Mouse (Mus musculus) midbrain, embryonic 14.5 days (tissue): ENCODE data around the gene Ano9. TPM values are rescaled to one million over a fixed set of nuclear protein-coding genes. Genes with fewer than 3 reads are reported as not detected.

Source experiments
- ATAC-seq: fragments of 200-750 bp; cut with Nextera tagmentation; 2 replicates; pipeline ENCODE4 v1.8.0; 2017; ENCODE audit warnings: moderate number of reproducible peaks, moderate library complexity; ENCODE audit not compliant: low FRiP score, low TSS enrichment
- DNase-seq: peaks from one replicate; pipeline ENCODE4 v3.0.0-alpha.2; 2015
- H3K27ac ChIP-seq: fragments of 300-500 bp; sonication (generic); replicated peaks from 2 replicates; pipeline ENCODE4 v1.5.1; 2014; ENCODE audit warnings: mild to moderate bottlenecking, low read depth, low read length, moderate library complexity
- H3K27me3 ChIP-seq: fragments of 300-500 bp; sonication (generic); 2 replicates; pipeline ENCODE4 v1.6.1; 2014; ENCODE audit warnings: low read length, control low read depth, mixed read lengths; ENCODE audit not compliant: control insufficient read depth, insufficient read depth
- H3K36me3 ChIP-seq: fragments of 300-500 bp; sonication (generic); 2 replicates; pipeline ENCODE4 v1.6.1; 2014; ENCODE audit warnings: low read length, control low read depth; ENCODE audit not compliant: control insufficient read depth, insufficient read depth
- H3K4me1 ChIP-seq: fragments of 300-500 bp; sonication (generic); 2 replicates; pipeline ENCODE4 v1.6.1; 2014; ENCODE audit warnings: mild to moderate bottlenecking, antibody characterized with exemption, low read length, control low read depth; ENCODE audit not compliant: control insufficient read depth, insufficient read depth
- H3K4me2 ChIP-seq: fragments of 300-500 bp; sonication (generic); 2 replicates; pipeline ENCODE4 v1.6.1; 2014; ENCODE audit warnings: mild to moderate bottlenecking, low read length, moderate library complexity
- H3K4me3 ChIP-seq: fragments of 300-500 bp; sonication (generic); replicated peaks from 2 replicates; pipeline ENCODE4 v1.5.1; 2014; ENCODE audit warnings: low read depth, low read length
- H3K9ac ChIP-seq: fragments of 300-500 bp; sonication (generic); replicated peaks from 2 replicates; pipeline ENCODE4 v1.6.1; 2014; ENCODE audit warnings: mild to moderate bottlenecking, low read length, moderate library complexity
- H3K9me3 ChIP-seq: fragments of 300-500 bp; sonication (generic); 2 replicates; pipeline ENCODE4 v1.6.1; 2016; ENCODE audit warnings: low read length, control low read depth, mixed read lengths; ENCODE audit not compliant: control insufficient read depth
- WGBS: fragments of 180-500 bp; shearing (Covaris S2); extraction: QIAGEN DNeasy Blood & Tissue Kit; methylation state at CpG from one replicate; pipeline ENCODE4 v1.1.7; 2014; 5-methylcytosine and 5-hydroxymethylcytosine counted together
- polyA plus RNA-seq: library from polyadenylated mRNA; unstranded; fragments of >200 nt; fragmentation: Nextera tagmentation; extraction: Ambion mirVana; gene quantifications from 2 replicates; pipeline ENCODE4 v1.2.1, GENCODE M21; 2014

The Ano9 gene
- polyA plus RNA-seq, 1 experiment from 2014 or later = 0.14 TPM

DNA sequence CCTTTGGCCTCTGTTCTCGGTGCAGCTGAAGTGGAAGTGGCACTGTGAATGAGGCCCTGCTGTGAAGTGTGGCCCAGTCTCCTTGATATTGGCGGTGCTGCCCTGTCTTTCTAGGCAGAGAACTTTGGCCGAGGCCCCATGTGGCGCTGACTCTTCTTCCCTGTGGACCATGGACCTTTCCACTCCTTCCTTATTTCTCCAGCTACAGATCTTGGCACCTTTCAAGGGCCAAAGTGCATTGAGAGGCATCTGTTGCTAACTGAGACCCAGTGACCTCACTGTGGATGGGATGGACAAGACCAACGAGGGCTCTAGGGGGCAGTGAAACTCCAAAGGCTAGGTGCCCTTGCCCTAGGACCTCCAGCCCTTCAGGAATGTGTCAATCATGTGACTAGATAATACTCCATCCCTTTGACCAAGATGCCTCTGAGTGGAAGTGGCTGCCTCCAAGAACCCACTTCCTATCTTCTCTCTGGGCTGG is 3.5 kb upstream of the Ano9 start:
- Histone ChIP-seq H3K27me3 (no peaks in the 10 kb centered on the region), H3K9me3 (no peaks in the 10 kb centered on the region), H3K36me3 (no peaks in the 10 kb centered on the region), H3K9ac (no peak overlapping the region), H3K27ac (no peak overlapping the region), H3K4me3 (no peak overlapping the region), H3K4me2 (no peak overlapping the region), H3K4me1 (no peaks in the 10 kb centered on the region)
- WGBS = 80% methylated on average over 5 of the region's 5 CpGs
- DNase-seq = no peak
- ATAC-seq = no peak

DNA sequence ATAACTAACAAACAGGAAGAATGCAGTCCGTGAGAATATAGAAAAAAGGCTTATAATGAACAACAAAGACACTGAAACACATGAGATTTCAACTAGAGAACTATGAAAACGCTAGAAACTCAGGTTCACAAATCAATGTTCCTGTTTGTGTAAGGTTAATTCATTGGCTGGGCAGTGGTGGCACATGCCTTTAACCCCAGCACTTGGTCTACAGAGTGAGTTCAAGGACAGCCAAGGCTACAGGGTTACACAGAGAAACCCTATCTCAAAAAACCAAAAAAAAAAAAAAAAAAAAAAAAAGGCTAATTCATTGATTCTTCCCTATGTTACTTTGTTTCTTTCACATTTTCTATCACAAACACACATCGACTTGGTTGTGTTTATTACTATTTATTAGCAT is 3.0 kb upstream of the Ano9 start:
- ATAC-seq = no peak
- WGBS = 90% methylated on average over 3 of the region's 3 CpGs

DNA sequence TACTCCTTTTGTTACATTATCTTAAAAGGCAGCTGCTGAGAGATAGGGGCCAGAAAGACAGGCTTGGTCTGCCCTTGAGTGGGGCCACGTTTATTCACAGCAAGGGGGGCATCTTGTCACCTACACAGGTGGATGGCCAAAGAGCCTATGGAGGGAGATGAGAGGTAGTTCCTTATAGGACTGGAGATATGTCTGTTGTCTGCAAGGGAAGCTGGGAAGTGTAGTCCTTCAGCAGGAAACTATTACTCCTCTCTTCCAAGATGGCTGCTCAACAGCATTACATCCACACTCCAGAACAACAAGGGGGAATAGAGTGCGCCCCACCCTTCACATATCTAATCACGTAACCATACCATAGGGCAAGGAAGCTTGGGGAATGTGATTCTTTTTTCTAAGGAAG is 1.9 kb upstream of the Ano9 start:
- ATAC-seq (no peak), DNase-seq (no peak)
- H3K36me3 ChIP-seq = no peaks in the 10 kb centered on the region
- no peaks in the 10 kb centered on the region for H3K4me1 ChIP-seq
- H3K27ac ChIP-seq = no peak overlapping the region
- H3K9me3 ChIP-seq = no peaks in the 10 kb centered on the region
- 72% methylated on average over 3 of the region's 3 CpGs for WGBS
- H3K4me3 ChIP-seq = no peak overlapping the region
- H3K27me3 ChIP-seq = no peaks in the 10 kb centered on the region
- no peak overlapping the region for H3K9ac ChIP-seq
- H3K4me2 ChIP-seq = no peak overlapping the region

More for the DNA sequence above, 3.0 kb upstream of the Ano9 start:
- H3K9me3 ChIP-seq = no peaks in the 10 kb centered on the region
- no peak overlapping the region for H3K27ac ChIP-seq
- no peak overlapping the region for H3K9ac ChIP-seq
- H3K27me3 ChIP-seq = no peaks in the 10 kb centered on the region
- no peak overlapping the region for H3K4me2 ChIP-seq
- H3K4me3 ChIP-seq = no peak overlapping the region
- DNase-seq = no peak
- H3K4me1 ChIP-seq = no peaks in the 10 kb centered on the region
- no peaks in the 10 kb centered on the region for H3K36me3 ChIP-seq

DNA sequence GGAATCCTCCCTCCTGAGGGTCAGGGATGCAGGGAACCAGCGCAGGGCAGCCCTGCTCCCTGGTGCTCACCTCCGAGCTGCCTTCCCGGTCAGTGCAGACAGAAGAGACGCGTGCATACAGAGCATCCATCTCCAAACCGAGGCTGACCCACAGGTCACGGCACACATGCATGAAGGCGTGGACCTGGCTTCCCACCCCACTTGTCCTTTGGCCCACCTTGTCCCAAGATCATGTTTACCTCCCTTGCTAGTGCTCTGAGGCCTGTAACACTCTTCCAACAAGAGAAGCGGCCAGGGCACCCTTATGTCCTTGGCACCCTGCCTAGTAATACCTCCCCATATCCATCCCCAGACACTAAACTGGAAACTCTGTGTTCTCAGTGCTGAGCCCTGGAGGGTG is 1.7 kb downstream of the Ano9 start:
- Histone ChIP-seq H3K27me3 (no peaks in the 10 kb centered on the region), H3K4me2 (no peak overlapping the region), H3K27ac (no peak overlapping the region), H3K4me3 (no peak overlapping the region), H3K36me3 (no peaks in the 10 kb centered on the region), H3K9ac (no peak overlapping the region), H3K9me3 (no peaks in the 10 kb centered on the region), H3K4me1 (no peaks in the 10 kb centered on the region)
- no peak for ATAC-seq
- DNase-seq = no peak
- 88% methylated on average over 9 of the region's 9 CpGs for WGBS

DNA sequence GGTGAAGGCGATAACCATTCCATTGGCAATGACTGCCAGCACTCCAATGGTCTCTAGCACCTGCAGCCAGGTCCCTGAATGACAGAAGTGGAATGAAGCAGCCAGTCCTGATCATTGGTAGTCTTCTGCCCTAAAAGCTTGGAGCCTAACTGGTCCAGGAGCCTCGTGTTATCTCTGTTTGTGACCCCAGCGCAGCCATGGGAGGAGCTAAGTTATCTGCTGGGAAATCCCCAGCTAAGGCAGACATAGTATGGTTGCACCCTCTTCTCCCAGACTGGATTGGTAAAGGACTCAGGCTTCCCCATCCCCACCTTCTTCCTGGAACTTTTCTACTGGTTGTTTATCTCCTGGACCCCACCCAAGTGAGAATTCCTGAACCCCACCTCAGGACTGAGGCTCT is 14.4 kb downstream of the Ano9 start:
- Histone ChIP-seq H3K4me2 (no peak overlapping the region), H3K4me1 (no peaks in the 10 kb centered on the region), H3K36me3 (no peaks in the 10 kb centered on the region), H3K27me3 (peaks cover 27% of the 10 kb centered on the region), H3K27ac (no peak overlapping the region), H3K4me3 (no peak overlapping the region), H3K9me3 (no peaks in the 10 kb centered on the region), H3K9ac (no peak overlapping the region)
- ATAC-seq (no peak), DNase-seq (no peak)
- WGBS = 65% methylated on average over 3 of the region's 3 CpGs

DNA sequence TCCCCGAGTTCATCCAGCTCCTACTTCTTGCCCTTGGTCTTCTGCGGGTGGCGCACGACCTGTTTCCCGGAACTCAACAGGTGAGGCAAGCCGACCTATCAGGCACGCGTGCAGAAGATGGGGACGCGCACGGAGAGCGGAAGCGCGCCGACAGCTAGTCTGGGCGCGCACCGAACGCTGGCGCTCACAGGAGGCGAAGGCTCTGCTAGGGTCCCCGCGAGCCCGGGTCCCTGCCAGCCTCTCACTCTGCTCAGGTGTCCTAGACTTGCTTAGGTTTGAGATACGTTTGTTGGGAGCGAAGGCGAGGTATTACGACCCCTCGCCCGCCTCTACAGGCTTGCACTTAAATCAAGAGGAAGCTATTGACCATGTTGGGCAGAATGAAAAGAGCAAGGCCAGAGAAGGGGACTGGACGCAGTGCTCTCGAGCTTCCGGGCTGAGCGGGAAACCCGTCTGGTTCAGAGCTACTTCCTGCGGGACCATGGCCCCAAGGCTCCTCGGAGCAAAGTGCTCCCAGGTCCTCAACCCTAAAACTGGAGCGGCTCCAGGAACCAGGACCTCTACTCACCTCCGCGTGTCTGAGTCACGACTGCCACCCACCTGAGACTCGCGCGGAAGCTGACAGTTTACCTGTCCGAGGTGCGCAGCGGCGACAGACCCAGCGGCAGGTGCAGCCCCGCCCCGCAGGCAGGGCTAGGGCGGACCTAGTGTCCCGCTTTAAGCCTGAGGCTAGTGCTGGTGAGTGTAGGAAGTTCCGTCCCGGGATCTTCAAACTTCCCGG is 17.5 kb downstream of the Ano9 start, which contains the start of gene Sigirr:
TSS of gene Sigirr (minus strand) at position 662 of the 781 bp plus-strand sequence.
- H3K27ac ChIP-seq = no peak within 1 kb of the TSS
- no peaks in the 10 kb centered on the region for H3K9me3 ChIP-seq
- peaks cover 27% of the 10 kb centered on the region for H3K27me3 ChIP-seq
- DNase-seq = peak; percentile 73
- 1% methylated on average over 56 of the region's 56 CpGs for WGBS
- H3K9ac ChIP-seq = peak within 1 kb of the TSS; percentile 40
- ATAC-seq = no peak
- H3K36me3 ChIP-seq = no peaks in the 10 kb centered on the region
- peak within 1 kb of the TSS; percentile 37 for H3K4me3 ChIP-seq
- H3K4me2 ChIP-seq = peak within 1 kb of the TSS; percentile 62
- no peaks in the 10 kb centered on the region for H3K4me1 ChIP-seq

DNA sequence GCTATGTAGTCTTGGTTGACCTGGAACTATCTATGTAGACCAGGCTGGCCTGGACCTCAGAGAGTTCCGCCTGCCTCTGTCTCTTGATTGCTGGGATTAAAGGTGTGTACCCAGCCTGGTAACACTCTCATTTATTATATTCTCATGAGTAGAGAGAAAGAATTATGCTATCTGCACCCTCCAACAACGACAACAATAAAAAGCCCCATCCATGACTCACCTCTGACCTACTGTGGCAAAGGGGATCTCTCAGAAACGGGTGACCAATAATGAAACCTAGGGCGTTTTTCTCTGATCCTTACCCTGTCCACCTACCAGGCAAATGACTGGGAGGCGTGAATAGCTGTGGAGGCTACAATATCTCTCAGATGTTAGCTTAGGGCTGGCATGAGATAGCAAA is 20.4 kb downstream of the Ano9 start:
- no peaks in the 10 kb centered on the region for H3K9me3 ChIP-seq
- no peak overlapping the region for H3K27ac ChIP-seq
- H3K4me3 ChIP-seq = no peak overlapping the region
- peaks cover 32% of the 10 kb centered on the region for H3K27me3 ChIP-seq
- ATAC-seq (no peak), DNase-seq (no peak)
- 0 out of 2 replicates have a peak, but pooled peaks cover 5% of the 10 kb centered on the region for H3K4me1 ChIP-seq
- no peak overlapping the region for H3K9ac ChIP-seq
- H3K4me2 ChIP-seq = no peak overlapping the region
- no peaks in the 10 kb centered on the region for H3K36me3 ChIP-seq
- 76% methylated on average over 5 of the region's 5 CpGs for WGBS

DNA sequence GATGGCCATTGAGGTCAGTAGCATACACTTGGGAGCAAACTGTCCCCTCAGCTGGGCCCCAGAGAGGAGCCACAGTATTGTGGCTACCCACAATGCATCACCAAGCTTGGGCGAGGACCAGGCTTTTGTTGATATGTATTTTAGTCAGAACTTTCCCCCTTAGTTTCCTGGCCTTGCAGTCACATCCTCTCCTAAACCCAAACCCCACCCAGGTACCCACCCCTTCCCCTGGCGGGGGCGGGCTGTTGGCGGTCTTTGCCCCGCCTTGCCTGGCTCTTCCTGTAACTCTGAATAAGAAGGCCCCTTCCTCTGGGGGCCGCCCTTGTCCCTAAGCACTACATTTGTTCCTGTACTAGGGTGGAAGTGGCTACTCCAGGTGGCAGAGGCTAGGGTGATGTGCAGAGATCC is 21.0 kb downstream of the Ano9 start:
- peaks cover 32% of the 10 kb centered on the region for H3K27me3 ChIP-seq

DNA sequence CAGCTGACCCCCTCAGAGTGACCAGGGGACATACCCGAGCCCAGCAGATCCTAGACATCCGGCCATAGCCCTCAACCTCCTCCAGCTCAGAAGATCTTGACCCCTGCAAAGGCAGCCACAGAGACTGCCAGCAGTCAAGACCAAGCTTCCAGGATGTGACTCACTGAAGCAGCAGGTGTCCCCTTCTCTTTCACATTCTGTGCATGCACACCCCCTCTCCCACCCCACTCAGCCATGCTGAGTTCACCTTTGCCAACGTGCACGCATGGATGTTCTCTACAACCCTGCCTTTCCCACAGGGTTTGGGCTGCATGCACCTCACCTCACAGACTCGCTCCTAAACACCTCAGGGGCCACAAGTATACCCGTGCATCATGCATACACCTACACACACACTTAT is 21.6 kb downstream of the Ano9 start:
- no peak overlapping the region for H3K4me3 ChIP-seq
- H3K4me2 ChIP-seq = no peak overlapping the region
- DNase-seq (no peak), ATAC-seq (no peak)
- no peak overlapping the region for H3K27ac ChIP-seq
- no peaks in the 10 kb centered on the region for H3K9me3 ChIP-seq
- H3K9ac ChIP-seq = no peak overlapping the region
- 0 out of 2 replicates have a peak, but pooled peaks cover 5% of the 10 kb centered on the region for H3K4me1 ChIP-seq
- peaks cover 27% of the 10 kb centered on the region for H3K27me3 ChIP-seq
- WGBS = 82% methylated on average over 6 of the region's 6 CpGs
- H3K36me3 ChIP-seq = no peaks in the 10 kb centered on the region

More for the DNA sequence above, 21.0 kb downstream of the Ano9 start:
- 46% methylated on average over 6 of the region's 6 CpGs for WGBS
- ATAC-seq = no peak
- no peak for DNase-seq
- H3K4me3 ChIP-seq = no peak overlapping the region
- 0 out of 2 replicates have a peak, but pooled peaks cover 5% of the 10 kb centered on the region for H3K4me1 ChIP-seq
- H3K27ac ChIP-seq = no peak overlapping the region
- H3K9me3 ChIP-seq = no peaks in the 10 kb centered on the region
- no peaks in the 10 kb centered on the region for H3K36me3 ChIP-seq
- H3K4me2 ChIP-seq = no peak overlapping the region
- no peak overlapping the region for H3K9ac ChIP-seq
